Mouse (Mus musculus) testis, adult 2 months (tissue): ENCODE data around the gene Fam50b.

Source experiments
- CTCF ChIP-seq: fragments of 200-500 bp; IDR thresholded peaks from 2 replicates; pipeline ENCODE4 v1.5.1; 2012; ENCODE audit warnings: low read depth, mild to moderate bottlenecking, inconsistent platforms, low read length, moderate library complexity; ENCODE audit not compliant: control insufficient read depth, insufficient read depth, insufficient replicate concordance
- POLR2A ChIP-seq: fragments of 200-500 bp; IDR thresholded peaks from 2 replicates; pipeline ENCODE4 v1.6.1; 2012; ENCODE audit warnings: low read depth, mild to moderate bottlenecking, inconsistent platforms, low read length, moderate library complexity; ENCODE audit not compliant: control insufficient read depth

GRCm38 (mm10) chr13:34762136-34762535 is 27.5 kb downstream of the Fam50b start:
- TF ChIP-seq CTCF (no peak), POLR2A (no peak)
